Mouse (Mus musculus): ENCODE results near the gene Cacul1.

DNA sequence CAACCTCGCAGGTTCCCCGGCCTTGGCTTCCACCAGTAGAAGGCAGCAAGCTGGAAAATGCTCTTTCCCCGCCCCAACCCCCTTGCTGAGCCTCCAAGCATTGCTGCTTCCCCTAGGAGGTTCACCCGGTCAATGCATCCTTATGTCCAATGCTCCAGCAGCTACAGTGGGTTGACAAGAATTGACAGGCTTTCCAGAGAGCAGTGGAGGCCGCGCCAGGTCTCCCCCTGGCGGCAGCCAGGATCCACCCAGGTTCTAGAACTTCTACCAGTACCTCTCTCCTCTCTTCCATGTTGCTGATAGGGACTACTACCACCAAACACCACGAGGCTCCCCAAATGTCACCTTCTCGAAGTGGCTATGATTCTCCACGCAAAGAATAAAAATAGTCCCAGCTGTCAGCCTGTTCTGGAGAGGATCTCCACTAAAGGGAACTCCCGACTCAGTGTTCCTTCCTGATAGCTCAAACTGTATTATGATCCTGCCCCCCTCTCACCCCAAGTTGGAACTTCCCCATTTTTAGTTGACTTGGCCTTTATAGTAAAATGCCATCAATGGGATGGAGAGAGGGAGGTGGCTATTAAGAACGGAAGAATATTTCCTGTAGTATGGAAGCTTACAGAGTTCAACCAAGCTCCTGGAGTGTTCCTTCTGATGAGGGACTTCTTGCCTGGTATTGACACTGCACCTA, 30.8 kb upstream of the Cacul1 start:
- TF ChIP-seq POLR2A (IDR thresholded peaks at IDR 0.05; ENCODE audit: low read depth, low read length) (no peak), CTCF (conservative IDR thresholded peaks at IDR 0.05; ENCODE audit: insufficient read depth, insufficient read length, low read depth, low read length) (peak; percentile 57)
